Mouse (Mus musculus): ENCODE results near the gene Adra1b.

- TF ChIP-seq MAFK (IDR thresholded peaks at IDR 0.05; ENCODE audit: insufficient read depth, low read depth, low read length) (no peak), CHD2 (IDR thresholded peaks at IDR 0.05; ENCODE audit: low read depth, low read length) (no peak), HCFC1 (IDR thresholded peaks at IDR 0.05; ENCODE audit: borderline replicate concordance, insufficient read depth, low read length) (no peak), ZNF384 (IDR thresholded peaks at IDR 0.05; ENCODE audit: low read depth, low read length) (no peak), ZC3H11A (IDR thresholded peaks at IDR 0.05; ENCODE audit: borderline replicate concordance, low read depth, low read length) (no peak)
Measured at GRCm38 (mm10) chr11:43914552-43915447, 13.8 kb upstream of the Adra1b start.

Data from ES-E14 (cell line).